Mouse (Mus musculus) adrenal gland, adult 8-10 months (tissue): Measurements from ENCODE around the gene Opn4. TPM values are rescaled to one million over a fixed set of nuclear protein-coding genes. Genes with fewer than 3 reads are reported as not detected.

ENCODE experiments used
- DNase-seq: peaks from one replicate; pipeline ENCODE4 v3.0.0; 2022
- total RNA-seq, 4 experiments: library from RNA; stranded (reverse); gene quantifications; 2 replicates each; pipeline ENCODE4 v1.2.4; 2022

The Opn4 gene
- total RNA-seq, 4 experiments from 2014 or later, result 0.14 to 0.23 TPM; not detected in 2

GRCm38 (mm10) chr14:34590743-34591675 is 8.9 kb downstream of the Opn4 start:
- no peak for DNase-seq

GRCm38 (mm10) chr14:34590017-34590570 is 9.8 kb downstream of the Opn4 start:
- no peak for DNase-seq

- DNase-seq, result no peak
Measured at GRCm38 (mm10) chr14:34589185-34589713, 10.7 kb downstream of the Opn4 start.

- peak; percentile 24 for DNase-seq
Measured at GRCm38 (mm10) chr14:34588498-34588897, 11.4 kb downstream of the Opn4 start, which contains the start of gene Ldb3. TSS of gene Ldb3 (minus strand) at chr14:34588682.

- DNase-seq, result no peak
Measured at GRCm38 (mm10) chr14:34588005-34588404, 11.9 kb downstream of the Opn4 start.

- DNase-seq, result no peak
Measured at GRCm38 (mm10) chr14:34586871-34587270, 13.1 kb downstream of the Opn4 start.

GRCm38 (mm10) chr14:34585358-34586105 is 14.4 kb downstream of the Opn4 start:
- peak; percentile 48 for DNase-seq

GRCm38 (mm10) chr14:34582740-34583427 is 17.1 kb downstream of the Opn4 start:
- no peak for DNase-seq

GRCm38 (mm10) chr14:34576858-34577257 is 23.1 kb downstream of the Opn4 start:
- DNase-seq, result no peak

- DNase-seq, result no peak
Measured at GRCm38 (mm10) chr14:34574068-34574467, 25.9 kb downstream of the Opn4 start.

- DNase-seq, result no peak
Measured at GRCm38 (mm10) chr14:34573348-34573913, 26.5 kb downstream of the Opn4 start.

GRCm38 (mm10) chr14:34571610-34572387 is 28.1 kb downstream of the Opn4 start:
- no peak for DNase-seq

GRCm38 (mm10) chr14:34570903-34571302 is 29.0 kb downstream of the Opn4 start:
- no peak for DNase-seq

- DNase-seq, result peak; percentile 64
Measured at GRCm38 (mm10) chr14:34570294-34570693, 29.6 kb downstream of the Opn4 start.

- DNase-seq, result no peak
Measured at GRCm38 (mm10) chr14:34569534-34570194, 30.3 kb downstream of the Opn4 start.

GRCm38 (mm10) chr14:34568626-34569025 is 31.3 kb downstream of the Opn4 start:
- DNase-seq, result no peak

GRCm38 (mm10) chr14:34567697-34568096 is 32.2 kb downstream of the Opn4 start:
- DNase-seq, result no peak

- no peak for DNase-seq
Measured at GRCm38 (mm10) chr14:34566530-34566929, 33.4 kb downstream of the Opn4 start.

GRCm38 (mm10) chr14:34565711-34566110 is 34.2 kb downstream of the Opn4 start:
- DNase-seq, result no peak

- no peak for DNase-seq
Measured at GRCm38 (mm10) chr14:34564646-34565045, 35.3 kb downstream of the Opn4 start.
